Mouse (Mus musculus) layer of hippocampus, adult 8-10 months (tissue): ENCODE results near the gene Mthfsd. TPM values are rescaled to one million over a fixed set of nuclear protein-coding genes. Genes with fewer than 3 reads are reported as not detected.

Source experiments
- DNase-seq, 2 experiments: peaks; one replicate each; pipeline ENCODE4 v3.0.0; 2022; ENCODE audit warnings: low spot score in 2 of 2
- total RNA-seq, 4 experiments: library from RNA; stranded (reverse); gene quantifications; 2 replicates each; pipeline ENCODE4 v1.2.4; 2022

The Mthfsd gene
- total RNA-seq, 4 experiments from 2014 or later, result 41.1 to 45.8 (median 44.7) TPM

- DNase-seq, result no peak
These were observed 14.2 kb upstream of the Mthfsd start for GRCm38 (mm10) chr8:121122368-121122767.

- no peak for DNase-seq
These were observed 13.5 kb upstream of the Mthfsd start for GRCm38 (mm10) chr8:121121704-121122103.

DNA sequence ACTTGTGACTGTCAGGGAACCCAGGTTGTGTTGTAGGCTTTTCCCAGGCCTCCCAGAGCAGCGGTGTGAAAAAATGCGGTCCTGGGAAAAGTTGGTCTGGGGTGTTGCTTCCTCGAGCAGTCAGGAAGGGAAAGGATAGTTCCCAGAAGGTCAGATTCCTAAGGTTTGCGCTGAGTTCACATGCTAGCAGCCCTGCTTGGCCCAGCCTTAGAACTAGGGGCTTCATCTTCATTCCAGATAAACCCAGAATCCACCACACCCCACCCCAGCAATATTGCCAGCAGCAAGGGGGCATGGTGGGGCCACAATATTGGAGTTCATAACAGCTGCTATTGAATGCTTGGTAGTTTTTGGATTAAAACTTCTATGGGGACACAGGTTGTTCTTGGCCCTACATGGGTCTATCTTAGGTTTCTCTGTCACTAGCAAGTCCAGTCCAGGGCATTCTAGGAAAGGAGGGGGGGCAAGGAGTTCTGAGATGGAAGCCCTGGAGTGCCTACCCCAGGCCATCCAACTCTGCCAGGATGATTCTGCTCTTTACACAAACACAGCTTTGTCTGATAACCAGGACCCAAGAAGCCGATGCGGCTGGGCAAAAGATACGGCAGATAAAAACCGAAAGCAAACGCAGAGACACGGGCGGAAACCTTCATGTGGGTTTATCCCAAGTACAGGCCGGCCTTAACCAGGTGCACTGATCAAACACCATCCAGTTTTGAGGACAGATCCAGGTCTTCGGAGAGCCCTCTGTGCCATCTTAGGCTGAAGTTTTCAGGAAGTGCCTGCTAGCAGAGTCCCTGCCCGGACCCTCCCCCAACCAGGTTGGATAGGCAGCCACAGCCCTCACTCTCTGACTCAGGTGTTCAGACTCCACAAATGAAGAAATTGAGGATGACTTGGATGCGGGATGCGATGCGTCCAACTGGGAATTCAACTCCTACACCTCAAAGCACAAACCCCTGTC is 12.5 kb upstream of the Mthfsd start:
- DNase-seq, result no peak

- no peak for DNase-seq
These were observed 11.7 kb upstream of the Mthfsd start for GRCm38 (mm10) chr8:121119635-121120455.

GRCm38 (mm10) chr8:121118634-121119420 is 10.6 kb upstream of the Mthfsd start:
- no peak for DNase-seq

- no peak for DNase-seq
These were observed 9.7 kb upstream of the Mthfsd start for GRCm38 (mm10) chr8:121117906-121118305.

- DNase-seq, result no peak
These were observed 9.0 kb upstream of the Mthfsd start for GRCm38 (mm10) chr8:121117186-121117651.

DNA sequence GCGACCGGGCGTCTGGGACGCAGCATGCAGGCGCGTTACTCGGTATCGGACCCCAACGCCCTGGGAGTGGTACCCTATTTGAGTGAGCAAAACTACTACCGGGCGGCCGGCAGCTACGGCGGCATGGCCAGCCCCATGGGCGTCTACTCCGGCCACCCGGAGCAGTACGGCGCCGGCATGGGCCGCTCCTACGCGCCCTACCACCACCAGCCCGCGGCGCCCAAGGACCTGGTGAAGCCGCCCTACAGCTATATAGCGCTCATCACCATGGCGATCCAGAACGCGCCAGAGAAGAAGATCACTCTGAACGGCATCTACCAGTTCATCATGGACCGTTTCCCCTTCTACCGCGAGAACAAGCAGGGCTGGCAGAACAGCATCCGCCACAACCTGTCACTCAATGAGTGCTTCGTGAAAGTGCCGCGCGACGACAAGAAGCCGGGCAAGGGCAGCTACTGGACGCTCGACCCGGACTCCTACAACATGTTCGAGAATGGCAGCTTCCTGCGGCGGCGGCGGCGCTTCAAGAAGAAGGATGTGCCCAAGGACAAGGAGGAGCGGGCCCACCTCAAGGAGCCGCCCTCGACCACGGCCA is 8.5 kb upstream of the Mthfsd start:
- DNase-seq, result no peak

GRCm38 (mm10) chr8:121115948-121116347 is 7.8 kb upstream of the Mthfsd start, which contains the start of gene Foxc2:
TSS of gene Foxc2 (plus strand) at chr8:121116171.
- peak in 1 of 2 experiments; percentile 30 for DNase-seq

DNA sequence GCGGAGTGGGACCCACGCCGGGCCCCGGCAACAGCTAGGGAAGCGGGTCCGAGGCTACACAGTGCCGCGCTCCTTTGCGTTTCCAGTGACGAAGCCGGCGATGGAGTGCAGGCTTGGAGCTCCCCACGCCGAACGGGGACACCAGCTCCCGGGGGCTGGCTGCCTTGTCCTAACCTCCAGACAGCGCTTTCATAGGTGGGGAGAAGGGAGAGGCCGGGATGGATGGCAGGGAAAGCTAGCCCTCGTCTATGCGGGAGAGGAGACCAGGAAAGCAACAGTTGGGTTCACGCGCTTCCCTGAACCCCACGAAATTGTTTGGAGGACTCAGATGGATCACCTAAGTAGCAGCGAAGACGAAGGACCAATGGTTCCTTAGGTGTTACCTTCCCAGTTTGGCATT is 6.9 kb upstream of the Mthfsd start:
- DNase-seq, result no peak

- DNase-seq, result peak; percentile 86 to 97
These were observed 5.1 kb upstream of the Mthfsd start for GRCm38 (mm10) chr8:121113261-121113660.

DNA sequence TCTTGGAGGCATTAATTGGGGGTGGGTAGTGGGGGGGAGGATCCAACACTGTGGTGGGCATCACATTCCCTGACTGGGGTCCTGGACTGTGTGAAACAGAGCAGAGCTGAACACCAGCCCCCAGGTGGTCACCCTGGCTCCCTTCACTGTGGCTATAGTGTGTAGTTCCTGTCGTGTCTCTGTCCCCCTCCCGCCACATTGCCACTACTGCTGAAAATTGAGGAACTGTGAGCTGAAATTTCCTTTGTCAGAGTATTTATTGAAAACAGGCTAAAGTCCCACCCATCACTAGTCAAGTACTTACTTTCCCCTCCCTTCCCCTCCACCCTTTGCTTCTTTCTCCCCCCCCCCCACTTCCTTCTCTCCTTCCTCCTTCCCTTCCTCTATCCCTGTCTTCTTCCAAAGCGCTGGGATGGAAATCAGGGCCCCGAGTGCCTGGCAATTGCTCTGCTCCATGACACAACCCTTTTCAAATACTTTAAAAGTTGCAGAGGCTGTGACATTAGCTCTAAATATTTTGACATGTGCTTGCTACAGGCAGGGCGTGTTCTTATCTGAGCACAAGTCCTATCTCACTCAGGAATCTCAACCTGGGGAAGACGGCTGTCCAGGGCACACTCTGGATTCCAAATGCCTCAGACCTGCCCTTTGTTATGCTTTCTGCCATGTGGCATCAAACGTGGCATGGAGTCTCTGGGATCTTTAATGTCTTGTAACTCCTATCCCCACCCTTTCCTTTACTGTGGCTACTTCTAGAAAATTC is 3.1 kb upstream of the Mthfsd start:
- no peak for DNase-seq

- no peak for DNase-seq
These were observed 465 bp upstream of the Mthfsd start for GRCm38 (mm10) chr8:121108657-121109056.

DNA sequence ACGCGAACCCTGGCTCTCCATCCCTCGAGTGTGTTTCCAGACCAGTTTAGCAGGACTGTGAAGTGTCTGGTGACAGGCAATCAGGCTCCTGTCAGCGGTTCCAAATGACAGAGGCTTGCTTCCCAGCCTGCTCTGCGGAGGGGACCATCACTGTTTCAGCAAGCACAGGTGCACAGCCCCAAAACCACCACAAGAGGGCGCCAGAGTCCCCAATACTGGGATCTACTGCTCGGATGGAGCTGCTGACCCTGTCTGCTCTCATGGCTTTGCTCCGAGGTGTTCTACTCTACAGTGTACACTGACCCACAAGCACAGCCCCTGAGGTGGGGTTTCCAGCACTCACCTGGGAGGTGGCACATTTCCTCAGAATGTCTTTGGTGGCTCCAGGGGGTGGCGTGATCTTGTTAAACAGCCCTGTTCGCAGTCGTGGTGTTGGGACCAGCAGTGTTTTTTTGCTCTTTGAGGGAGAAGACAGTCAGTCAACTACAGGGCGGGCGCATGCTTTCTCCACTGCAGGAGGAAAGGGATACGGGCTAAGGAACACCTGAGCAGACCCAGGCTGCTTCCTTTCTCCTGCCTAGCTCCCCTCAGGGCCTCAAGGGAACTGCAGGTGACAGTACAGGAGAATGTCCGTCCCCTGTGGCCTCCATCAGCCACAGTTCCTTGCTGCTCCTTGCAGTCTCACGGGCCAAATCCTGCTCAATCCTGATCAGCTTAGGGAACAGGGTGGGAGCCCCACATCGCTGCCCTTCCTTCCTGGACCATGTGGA is 4.0 kb downstream of the Mthfsd start:
- peak; percentile 28 to 68 for DNase-seq

DNA sequence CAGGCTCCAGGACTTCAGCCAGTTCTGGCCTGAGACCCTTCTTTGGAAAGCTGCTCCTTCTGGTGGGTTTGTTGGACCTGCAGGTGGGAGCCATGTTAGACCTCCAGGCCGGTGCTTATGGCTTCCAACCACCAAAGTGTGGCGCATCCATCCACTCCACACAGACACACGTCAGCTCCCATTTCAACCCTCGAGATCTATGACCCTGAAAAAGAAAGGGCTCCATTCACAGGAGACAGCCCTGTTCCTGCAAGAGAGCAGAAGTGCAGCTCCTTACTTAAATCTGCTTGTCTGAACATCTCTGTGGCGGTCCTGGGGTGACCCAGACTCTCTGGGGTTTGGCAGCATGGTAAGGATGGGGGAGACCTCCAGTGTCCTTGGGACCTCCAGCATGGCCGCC is 14.7 kb downstream of the Mthfsd start:
- DNase-seq, result no peak

- DNase-seq, result peak; percentile 43 to 87
These were observed 15.6 kb downstream of the Mthfsd start for GRCm38 (mm10) chr8:121092627-121093026.

GRCm38 (mm10) chr8:121092141-121092540 is 16.1 kb downstream of the Mthfsd start:
- no peak for DNase-seq

- no peak for DNase-seq
These were observed 17.5 kb downstream of the Mthfsd start for GRCm38 (mm10) chr8:121090716-121091115.
